Mouse (Mus musculus): ENCODE results near the gene Casq2. TPM values are rescaled to one million over a fixed set of nuclear protein-coding genes. Genes with fewer than 3 reads are reported as not detected.
A peak's percentile ranks its signal among the peaks of the same experiment; 100 is the strongest.

Casq2 gene
- polyA plus RNA-seq, 1 experiment from 2014 or later: 15.5 TPM

GRCm38 (mm10) chr3:102055878-102056277 is 30.3 kb upstream of the Casq2 start:
- no peak for ATAC-seq (ENCODE audit: low read depth)

GRCm38 (mm10) chr3:102060065-102060464 is 26.1 kb upstream of the Casq2 start:
- Histone ChIP-seq H3K36me3 (ENCODE audit: control insufficient read depth, insufficient read depth, low read length) (no peaks in the 10 kb centered on the region), H3K27ac (ENCODE audit: low read length) (no peak overlapping the region), H3K4me3 (ENCODE audit: low read length) (no peak overlapping the region), H3K27me3 (ENCODE audit: control insufficient read depth, insufficient read depth, low read depth, low read length) (no peaks in the 10 kb centered on the region), H3K4me2 (ENCODE audit: low read depth, low read length) (no peak overlapping the region), H3K9ac (ENCODE audit: low read length) (no peak overlapping the region), H3K4me1 (replicated peaks; ENCODE audit: control insufficient read depth, insufficient read depth, low read length) (peaks cover 5% of the 10 kb centered on the region), H3K9me3 (ENCODE audit: control insufficient read depth, low read length) (no peaks in the 10 kb centered on the region)
- whole genome bisulfite sequencing: 70% methylated on average over 6 of the region's 6 CpGs
- ATAC-seq (ENCODE audit: low read depth): no peak

More at GRCm38 (mm10) chr3:102055878-102056277, 30.3 kb upstream of the Casq2 start:
- no peaks in the 10 kb centered on the region for H3K27me3 ChIP-seq (ENCODE audit: control insufficient read depth, insufficient read depth, low read depth, low read length)
- H3K36me3 ChIP-seq (ENCODE audit: control insufficient read depth, insufficient read depth, low read length): no peaks in the 10 kb centered on the region
- 62% methylated on average over 4 of the region's 4 CpGs for WGBS
- no peak overlapping the region for H3K4me3 ChIP-seq (ENCODE audit: low read length)
- no peak overlapping the region for H3K9ac ChIP-seq (ENCODE audit: low read length)
- no peaks in the 10 kb centered on the region for H3K9me3 ChIP-seq (ENCODE audit: control insufficient read depth, low read length)
- no peaks in the 10 kb centered on the region for H3K4me1 ChIP-seq (replicated peaks; ENCODE audit: control insufficient read depth, insufficient read depth, low read length)
- no peak overlapping the region for H3K4me2 ChIP-seq (ENCODE audit: low read depth, low read length)
- H3K27ac ChIP-seq (ENCODE audit: low read length): no peak overlapping the region

GRCm38 (mm10) chr3:102061923-102062670 is 24.1 kb upstream of the Casq2 start:
- H3K4me3 ChIP-seq (ENCODE audit: low read length): no peak overlapping the region
- peaks cover 5% of the 10 kb centered on the region for H3K4me1 ChIP-seq (replicated peaks; ENCODE audit: control insufficient read depth, insufficient read depth, low read length)
- 31% methylated on average over 14 of the region's 14 CpGs for WGBS
- no peaks in the 10 kb centered on the region for H3K9me3 ChIP-seq (ENCODE audit: control insufficient read depth, low read length)
- no peaks in the 10 kb centered on the region for H3K36me3 ChIP-seq (ENCODE audit: control insufficient read depth, insufficient read depth, low read length)
- H3K27ac ChIP-seq (ENCODE audit: low read length): no peak overlapping the region
- no peaks in the 10 kb centered on the region for H3K27me3 ChIP-seq (ENCODE audit: control insufficient read depth, insufficient read depth, low read depth, low read length)
- H3K4me2 ChIP-seq (ENCODE audit: low read depth, low read length): no peak overlapping the region
- peak; percentile 80; the same call in 1 of the 2 replicates for ATAC-seq (ENCODE audit: low read depth)
- no peak overlapping the region for H3K9ac ChIP-seq (ENCODE audit: low read length)

- no peak overlapping the region for H3K9ac ChIP-seq (ENCODE audit: low read length)
- peaks cover 5% of the 10 kb centered on the region for H3K4me1 ChIP-seq (replicated peaks; ENCODE audit: control insufficient read depth, insufficient read depth, low read length)
- no peak overlapping the region for H3K4me3 ChIP-seq (ENCODE audit: low read length)
- H3K27ac ChIP-seq (ENCODE audit: low read length): no peak overlapping the region
- no peaks in the 10 kb centered on the region for H3K27me3 ChIP-seq (ENCODE audit: control insufficient read depth, insufficient read depth, low read depth, low read length)
- no peaks in the 10 kb centered on the region for H3K36me3 ChIP-seq (ENCODE audit: control insufficient read depth, insufficient read depth, low read length)
- 23% methylated on average over 8 of the region's 8 CpGs for WGBS
- peak; percentile 45; the same call in 1 of the 2 replicates for ATAC-seq (ENCODE audit: low read depth)
- no peaks in the 10 kb centered on the region for H3K9me3 ChIP-seq (ENCODE audit: control insufficient read depth, low read length)
- H3K4me2 ChIP-seq (ENCODE audit: low read depth, low read length): no peak overlapping the region
These were observed 23.6 kb upstream of the Casq2 start for GRCm38 (mm10) chr3:102062671-102063010.

- 64% methylated on average over 10 of the region's 10 CpGs for WGBS
- Histone ChIP-seq H3K36me3 (ENCODE audit: control insufficient read depth, insufficient read depth, low read length) (no peaks in the 10 kb centered on the region), H3K4me2 (ENCODE audit: low read depth, low read length) (no peak overlapping the region), H3K27ac (ENCODE audit: low read length) (no peak overlapping the region), H3K4me3 (ENCODE audit: low read length) (no peak overlapping the region), H3K27me3 (ENCODE audit: control insufficient read depth, insufficient read depth, low read depth, low read length) (no peaks in the 10 kb centered on the region), H3K9me3 (ENCODE audit: control insufficient read depth, low read length) (no peaks in the 10 kb centered on the region), H3K4me1 (replicated peaks; ENCODE audit: control insufficient read depth, insufficient read depth, low read length) (peaks cover 5% of the 10 kb centered on the region), H3K9ac (ENCODE audit: low read length) (no peak overlapping the region)
- ATAC-seq (ENCODE audit: low read depth): 0 out of 2 replicates have a peak, but pooled peaks have one; percentile 12
These were observed 22.7 kb upstream of the Casq2 start for GRCm38 (mm10) chr3:102063273-102064120.

GRCm38 (mm10) chr3:102064566-102064965 is 21.6 kb upstream of the Casq2 start:
- H3K4me2 ChIP-seq (ENCODE audit: low read depth, low read length): no peak overlapping the region
- no peaks in the 10 kb centered on the region for H3K27me3 ChIP-seq (ENCODE audit: control insufficient read depth, insufficient read depth, low read depth, low read length)
- 72% methylated on average over 6 of the region's 6 CpGs for WGBS
- peaks cover 5% of the 10 kb centered on the region for H3K4me1 ChIP-seq (replicated peaks; ENCODE audit: control insufficient read depth, insufficient read depth, low read length)
- H3K9ac ChIP-seq (ENCODE audit: low read length): no peak overlapping the region
- no peak for ATAC-seq (ENCODE audit: low read depth)
- no peaks in the 10 kb centered on the region for H3K36me3 ChIP-seq (ENCODE audit: control insufficient read depth, insufficient read depth, low read length)
- H3K4me3 ChIP-seq (ENCODE audit: low read length): no peak overlapping the region
- H3K9me3 ChIP-seq (ENCODE audit: control insufficient read depth, low read length): no peaks in the 10 kb centered on the region
- H3K27ac ChIP-seq (ENCODE audit: low read length): no peak overlapping the region

- H3K9me3 ChIP-seq (ENCODE audit: control insufficient read depth, low read length): no peaks in the 10 kb centered on the region
- H3K36me3 ChIP-seq (ENCODE audit: control insufficient read depth, insufficient read depth, low read length): no peaks in the 10 kb centered on the region
- 53% methylated on average over 1 of the region's 1 CpGs for WGBS
- H3K27me3 ChIP-seq (ENCODE audit: control insufficient read depth, insufficient read depth, low read depth, low read length): no peaks in the 10 kb centered on the region
- no peak overlapping the region for H3K4me3 ChIP-seq (ENCODE audit: low read length)
- peaks cover 4% of the 10 kb centered on the region for H3K4me1 ChIP-seq (replicated peaks; ENCODE audit: control insufficient read depth, insufficient read depth, low read length)
- no peak overlapping the region for H3K27ac ChIP-seq (ENCODE audit: low read length)
- no peak overlapping the region for H3K9ac ChIP-seq (ENCODE audit: low read length)
- ATAC-seq (ENCODE audit: low read depth): no peak
- no peak overlapping the region for H3K4me2 ChIP-seq (ENCODE audit: low read depth, low read length)
These were observed 18.9 kb upstream of the Casq2 start for GRCm38 (mm10) chr3:102067306-102067705.

GRCm38 (mm10) chr3:102067861-102068260 is 18.4 kb upstream of the Casq2 start:
- Histone ChIP-seq H3K27ac (ENCODE audit: low read length) (no peak overlapping the region), H3K4me1 (replicated peaks; ENCODE audit: control insufficient read depth, insufficient read depth, low read length) (no peaks in the 10 kb centered on the region), H3K27me3 (ENCODE audit: control insufficient read depth, insufficient read depth, low read depth, low read length) (no peaks in the 10 kb centered on the region), H3K9ac (ENCODE audit: low read length) (no peak overlapping the region), H3K36me3 (ENCODE audit: control insufficient read depth, insufficient read depth, low read length) (no peaks in the 10 kb centered on the region), H3K9me3 (ENCODE audit: control insufficient read depth, low read length) (no peaks in the 10 kb centered on the region), H3K4me2 (ENCODE audit: low read depth, low read length) (no peak overlapping the region), H3K4me3 (ENCODE audit: low read length) (no peak overlapping the region)
- 92% methylated on average over 2 of the region's 2 CpGs for WGBS
- no peak for ATAC-seq (ENCODE audit: low read depth)

- Histone ChIP-seq H3K4me3 (ENCODE audit: low read length) (no peak overlapping the region), H3K9me3 (ENCODE audit: control insufficient read depth, low read length) (no peaks in the 10 kb centered on the region), H3K4me2 (ENCODE audit: low read depth, low read length) (no peak overlapping the region), H3K4me1 (replicated peaks; ENCODE audit: control insufficient read depth, insufficient read depth, low read length) (no peaks in the 10 kb centered on the region), H3K27ac (ENCODE audit: low read length) (no peak overlapping the region), H3K36me3 (ENCODE audit: control insufficient read depth, insufficient read depth, low read length) (no peaks in the 10 kb centered on the region), H3K27me3 (ENCODE audit: control insufficient read depth, insufficient read depth, low read depth, low read length) (no peaks in the 10 kb centered on the region), H3K9ac (ENCODE audit: low read length) (no peak overlapping the region)
- WGBS: 56% methylated on average over 4 of the region's 4 CpGs
- no peak for ATAC-seq (ENCODE audit: low read depth)
These were observed 17.0 kb upstream of the Casq2 start for GRCm38 (mm10) chr3:102069260-102069659.
